Mouse (Mus musculus): ENCODE data around the gene Tbc1d23. TPM values are rescaled to one million over a fixed set of nuclear protein-coding genes. Genes with fewer than 3 reads are reported as not detected.

The Tbc1d23 gene
- polyA plus RNA-seq, 1 experiment from 2014 or later: 8.2 TPM

Other genes starting within 250 kb of the Tbc1d23 start
- 0.08 TPM in 1 of 2 replicates, not detected in the other for gene Tmem45a2, start 160.1 kb downstream of the Tbc1d23 start, polyA plus RNA-seq (2016; fragmentation: Nextera tagmentation; extraction: Ambion mirVana)
- gene Tomm70a, start 109.8 kb downstream of the Tbc1d23 start, polyA plus RNA-seq (2016; fragmentation: Nextera tagmentation; extraction: Ambion mirVana): 50.7 and 51.2 TPM in 2 replicates
- gene Nit2, start 64.2 kb downstream of the Tbc1d23 start, polyA plus RNA-seq (2016; fragmentation: Nextera tagmentation; extraction: Ambion mirVana): 42.5 and 42.6 TPM in 2 replicates
- not detected in 2 replicates for gene Tmem30c, start 61.4 kb upstream of the Tbc1d23 start, polyA plus RNA-seq (2016; fragmentation: Nextera tagmentation; extraction: Ambion mirVana)
- 3.8 and 4.3 TPM in 2 replicates for gene Filip1l, start 121.6 kb upstream of the Tbc1d23 start, polyA plus RNA-seq (2016; fragmentation: Nextera tagmentation; extraction: Ambion mirVana)

Data from liver, embryonic 12.5 days (tissue).